Mouse (Mus musculus) left cerebral cortex, adult 2 months (tissue): Measurements from ENCODE around the gene Ip6k1. TPM values are rescaled to one million over a fixed set of nuclear protein-coding genes. Genes with fewer than 3 reads are reported as not detected.
A peak's percentile ranks its signal among the peaks of the same experiment; 100 is the strongest.

Source experiments
- DNase-seq, 2 experiments: peaks; one replicate each; pipeline ENCODE4 v3.0.0; 2021 to 2022; ENCODE audit warnings: low spot score in 2 of 2, mixed read lengths in 1 of 2; ENCODE audit errors: extremely low spot score in 1 of 2
- H3K27ac ChIP-seq: fragments of 200-600 bp; 2 replicates; pipeline ENCODE4 v1.8.1; 2022
- H3K4me3 ChIP-seq: fragments of 200-600 bp; 2 replicates; pipeline ENCODE4 v1.8.1; 2022
- CTCF ChIP-seq: fragments of 200-600 bp; IDR thresholded peaks from 2 replicates; pipeline ENCODE4 v1.8.1; 2022; ENCODE audit warnings: antibody characterized with exemption, mild to moderate bottlenecking, moderate library complexity
- intact Hi-C: fragments of 180-260 bp; cut with DNase I; formaldehyde crosslinking; loops from one replicate; pipeline ENCODE4 v1.15.1; 2025
- total RNA-seq, 2 experiments: library from RNA; stranded (reverse); gene quantifications; 2 replicates each; pipeline ENCODE4 v1.2.3; 2021

Ip6k1 gene
- total RNA-seq, 2 experiments from 2014 or later = 205 to 207 TPM

- no peak for DNase-seq
- no peak for TF ChIP-seq CTCF
- no peak overlapping the region for H3K4me3 ChIP-seq
- intact Hi-C loops = loop anchor here (5.0 kb wide), 1 partner anchor 107 kb away; no protein-coding TSS in a partner anchor
- H3K27ac ChIP-seq = no peak overlapping the region
These were observed 66.7 kb downstream of the Ip6k1 start for GRCm38 (mm10) chr9:108069007-108069406.

GRCm38 (mm10) chr9:108069529-108069928, 67.2 kb downstream of the Ip6k1 start:
- no peak overlapping the region for H3K4me3 ChIP-seq
- intact Hi-C loops = loop anchor here (5.0 kb wide), 1 partner anchor 107 kb away; no protein-coding TSS in a partner anchor
- no peak for TF ChIP-seq CTCF

GRCm38 (mm10) chr9:108071801-108072200, 69.5 kb downstream of the Ip6k1 start:
- DNase-seq = no peak
- intact Hi-C loops = no loop called here
- no peak for TF ChIP-seq CTCF
- no peak overlapping the region for H3K27ac ChIP-seq
- no peak overlapping the region for H3K4me3 ChIP-seq

More at GRCm38 (mm10) chr9:108069529-108069928, 67.2 kb downstream of the Ip6k1 start:
- no peak overlapping the region for H3K27ac ChIP-seq
- no peak for DNase-seq

GRCm38 (mm10) chr9:108072481-108072924, 70.2 kb downstream of the Ip6k1 start:
- Histone ChIP-seq H3K4me3 (no peak overlapping the region), H3K27ac (no peak overlapping the region)
- no peak for TF ChIP-seq CTCF
- intact Hi-C loops = no loop called here
- DNase-seq = no peak

- no peak for DNase-seq
- Histone ChIP-seq H3K4me3 (no peak overlapping the region), H3K27ac (no peak overlapping the region)
- intact Hi-C loops = no loop called here
- no peak for TF ChIP-seq CTCF
These were observed 71.0 kb downstream of the Ip6k1 start for GRCm38 (mm10) chr9:108073141-108073930.

GRCm38 (mm10) chr9:108080168-108080567, 77.9 kb downstream of the Ip6k1 start, which contains the start of gene Mst1:
Gene Mst1 (plus strand): TSS chr9:108080436.
- peak within 1 kb of the TSS; percentile 70 for H3K4me3 ChIP-seq
- peak within 1 kb of the TSS; percentile 96 for H3K27ac ChIP-seq
- no peak for TF ChIP-seq CTCF
- no peak for DNase-seq
- intact Hi-C loops = no loop called here

GRCm38 (mm10) chr9:108082549-108082948, 80.2 kb downstream of the Ip6k1 start:
- DNase-seq = no peak
- Histone ChIP-seq H3K27ac (no peak overlapping the region), H3K4me3 (no peak overlapping the region)
- TF ChIP-seq CTCF = no peak
- intact Hi-C loops = no loop called here

GRCm38 (mm10) chr9:108082988-108083431, 80.7 kb downstream of the Ip6k1 start, which contains the start of gene Rnf123:
Gene Rnf123 (minus strand): TSS chr9:108083346.
- intact Hi-C loops = no loop called here
- TF ChIP-seq CTCF = no peak
- Histone ChIP-seq H3K4me3 (no peak within 1 kb of the TSS), H3K27ac (no peak within 1 kb of the TSS)
- DNase-seq = no peak

- Histone ChIP-seq H3K4me3 (no peak overlapping the region), H3K27ac (no peak overlapping the region)
- TF ChIP-seq CTCF = no peak
- no peak for DNase-seq
- intact Hi-C loops = no loop called here
These were observed 81.3 kb downstream of the Ip6k1 start for GRCm38 (mm10) chr9:108083561-108083960.

GRCm38 (mm10) chr9:108085261-108085660, 83.0 kb downstream of the Ip6k1 start:
- Histone ChIP-seq H3K4me3 (no peak overlapping the region), H3K27ac (no peak overlapping the region)
- intact Hi-C loops = no loop called here
- DNase-seq = no peak
- no peak for TF ChIP-seq CTCF

GRCm38 (mm10) chr9:108090611-108091120, 88.4 kb downstream of the Ip6k1 start:
- no peak for TF ChIP-seq CTCF

GRCm38 (mm10) chr9:108093586-108093985, 91.3 kb downstream of the Ip6k1 start:
- DNase-seq = no peak
- intact Hi-C loops = no loop called here
- TF ChIP-seq CTCF = no peak
- H3K27ac ChIP-seq = peak overlapping the region; percentile 74; the same call in 1 of the 2 replicates
- peak overlapping the region; percentile 53 for H3K4me3 ChIP-seq

More at GRCm38 (mm10) chr9:108090611-108091120, 88.4 kb downstream of the Ip6k1 start:
- intact Hi-C loops = no loop called here
- Histone ChIP-seq H3K4me3 (no peak overlapping the region), H3K27ac (no peak overlapping the region)
- DNase-seq = no peak
